Mouse (Mus musculus): Measurements from ENCODE around the gene Csdc2.
A peak's percentile ranks its signal among the peaks of the same experiment; 100 is the strongest.

DNA sequence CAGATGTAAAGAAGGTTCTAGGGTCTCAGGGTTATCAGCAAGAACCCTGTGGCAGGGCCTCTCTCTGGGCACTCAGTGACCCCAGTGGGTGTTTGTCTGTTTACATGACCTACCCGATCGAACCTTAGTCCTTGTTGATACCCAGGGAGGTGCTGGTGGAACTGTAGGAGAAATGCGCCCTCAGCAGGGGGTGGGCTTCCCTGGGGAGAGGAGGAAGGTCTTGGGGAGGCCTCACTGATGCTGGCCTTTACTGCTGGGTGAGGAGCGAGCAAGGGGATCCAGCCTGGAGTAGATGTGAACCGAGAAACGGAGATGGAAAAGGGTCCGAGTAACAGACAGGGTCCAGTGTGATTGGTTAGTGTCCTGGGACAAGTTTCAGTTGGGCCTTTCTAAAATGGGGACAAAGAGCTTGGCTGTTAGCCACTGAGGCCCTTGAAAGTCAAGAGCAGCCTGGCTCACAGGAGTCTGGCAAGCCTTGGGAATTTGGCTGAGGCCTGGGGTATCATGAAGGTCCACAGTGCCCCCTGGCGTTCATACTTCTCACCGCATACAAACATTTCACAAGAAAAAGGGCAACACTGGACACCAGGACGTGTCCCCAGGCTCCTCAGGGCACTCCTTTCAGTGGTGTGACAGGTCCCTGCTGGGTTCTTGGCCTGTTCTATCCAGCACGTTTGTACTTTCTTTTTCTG is 53.0 kb downstream of the Csdc2 start:
- peak; percentile 72 for TF ChIP-seq CTCF (IDR thresholded peaks at IDR 0.05; ENCODE audit: extremely low read depth, insufficient read depth, low read length)
- TF ChIP-seq POLR2A (IDR thresholded peaks at IDR 0.05; ENCODE audit: extremely low read depth, insufficient read depth, low read length): 0 out of 2 replicates have a peak, but pooled peaks have one; percentile 8
